Comparison of ENCODE assay signal across 10 mouse cellular contexts in the genomic region with DNA sequence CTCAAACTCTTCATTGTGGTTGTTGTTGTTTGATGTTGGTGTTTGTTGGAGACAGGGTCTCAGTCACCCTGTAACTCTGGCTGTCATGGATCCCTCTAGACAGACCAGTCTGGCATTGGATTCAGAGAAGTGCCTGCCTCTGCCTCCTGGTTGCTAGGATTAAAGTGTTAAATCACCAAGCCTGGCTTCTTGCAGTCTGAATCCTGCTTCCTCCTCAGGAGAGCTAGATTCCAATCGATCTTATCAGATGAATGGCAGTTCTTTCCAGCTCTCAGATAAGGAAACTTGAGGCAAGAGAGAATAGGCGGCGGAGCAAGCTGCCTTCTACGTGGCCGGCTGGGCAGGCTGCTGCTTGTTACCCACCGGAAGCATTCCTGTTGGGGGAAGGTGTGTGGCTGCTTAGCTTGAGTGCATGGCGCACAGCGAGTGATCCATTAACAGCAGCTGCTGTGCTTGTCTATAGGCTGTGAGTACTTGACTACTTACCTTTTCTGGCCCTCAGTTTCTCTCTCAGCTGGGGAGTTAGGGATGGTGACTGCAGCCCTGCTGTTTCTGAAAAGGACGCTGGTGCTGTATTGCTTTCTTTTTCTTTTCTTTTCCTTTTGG. TPM values are rescaled to one million over a fixed set of nuclear protein-coding genes. Genes with fewer than 3 reads are reported as not detected.
DNase-seq lines count a peak whose midpoint lies in the region; ATAC-seq and TF ChIP-seq lines count a peak whose summit lies in the region.
"Had no signal": no experiment of that assay in that cellular context is flagged by ENCODE, and none has a peak within 500 bp of the region (broad histone marks: within the 10 kb centered on the region; RNA-seq: fewer than 3 reads in every experiment).

No protein-coding gene starts in this region.

- no peak for TF ChIP-seq EP300 in liver, postnatal 0 days (IDR thresholded peaks at IDR 0.05; ENCODE audit: low read depth)
- no peak for TF ChIP-seq EP300 in stomach, postnatal 0 days (optimal IDR thresholded peaks at IDR 0.05)

- H3K9me3 ChIP-seq in liver, postnatal 0 days (ENCODE audit: low read length) = no peaks in the 10 kb centered on the region
- H3K9me3 ChIP-seq in liver, embryonic 11.5 days (ENCODE audit: control insufficient read depth, low read length) = no peaks in the 10 kb centered on the region
- no peaks in the 10 kb centered on the region for H3K9me3 ChIP-seq in stomach, postnatal 0 days (ENCODE audit: control insufficient read depth, low read length)
- H3K9me3 ChIP-seq in midbrain, postnatal 0 days (ENCODE audit: low read length) = no peaks in the 10 kb centered on the region
- H3K9me3 ChIP-seq: limb, embryonic 15.5 days had no signal

- H3K27ac ChIP-seq in liver, postnatal 0 days (ENCODE audit: low read depth) = peak overlapping the region; percentile 68
- H3K27ac ChIP-seq in liver, embryonic 11.5 days (ENCODE audit: low read depth, low read length) = no peak overlapping the region
- H3K27ac ChIP-seq in bone marrow, adult 2 months (ENCODE audit: control insufficient read depth, insufficient read depth, low read depth, low read length, poor library complexity) = peak overlapping the region; percentile 76
- H3K27ac ChIP-seq in stomach, postnatal 0 days (replicated peaks) = 0 out of 2 replicates have a peak overlapping the region, but pooled peaks have one; percentile 18
- H3K27ac ChIP-seq in midbrain, postnatal 0 days (ENCODE audit: low read depth, low read length) = no peak overlapping the region
- H3K27ac ChIP-seq: limb, embryonic 15.5 days had no signal

- H3K4me1 ChIP-seq in liver, postnatal 0 days (ENCODE audit: insufficient read depth) = peaks cover 40% of the 10 kb centered on the region
- H3K4me1 ChIP-seq in liver, embryonic 11.5 days (replicated peaks; ENCODE audit: control insufficient read depth, insufficient read depth, low read length) = peaks cover 26% of the 10 kb centered on the region
- peaks cover 13% of the 10 kb centered on the region; the same call in 1 of the 2 replicates for H3K4me1 ChIP-seq in bone marrow, adult 2 months (ENCODE audit: control insufficient read depth, insufficient read depth, low read length)
- peaks cover 23% of the 10 kb centered on the region for H3K4me1 ChIP-seq in stomach, postnatal 0 days (replicated peaks; ENCODE audit: control insufficient read depth, insufficient read depth)
- H3K4me1 ChIP-seq in midbrain, postnatal 0 days (ENCODE audit: insufficient read depth, low read length) = peaks cover 7% of the 10 kb centered on the region; the same call in 1 of the 2 replicates

- H3K4me3 ChIP-seq in liver, postnatal 0 days (ENCODE audit: low read depth, low read length) = no peak overlapping the region
- no peak overlapping the region for H3K4me3 ChIP-seq in liver, embryonic 11.5 days (ENCODE audit: low read depth, low read length)
- H3K4me3 ChIP-seq in bone marrow, adult 2 months (replicated peaks; ENCODE audit: control insufficient read depth, low read depth, low read length) = no peak overlapping the region
- H3K4me3 ChIP-seq in stomach, postnatal 0 days (ENCODE audit: low read depth, low read length) = no peak overlapping the region
- no peak overlapping the region for H3K4me3 ChIP-seq in midbrain, postnatal 0 days (ENCODE audit: low read depth, low read length)
- H3K4me3 ChIP-seq: limb, embryonic 15.5 days had no signal

- no peak for ATAC-seq in liver, postnatal 0 days
- ATAC-seq in liver, embryonic 11.5 days (replicated peaks; ENCODE audit: low FRiP score) = no peak
- no peak for ATAC-seq in stomach, postnatal 0 days (ENCODE audit: low FRiP score, low TSS enrichment)
- ATAC-seq in midbrain, postnatal 0 days (ENCODE audit: low FRiP score) = no peak
- ATAC-seq: midbrain, embryonic 16.5 days had no signal

- 32% methylated on average over 9 of the region's 9 CpGs for WGBS in liver, postnatal 0 days (ENCODE audit: insufficient replicate concordance)
- 16% methylated on average over 9 of the region's 9 CpGs for WGBS in liver, embryonic 11.5 days
- 13% methylated on average over 9 of the region's 9 CpGs for WGBS in bone marrow, adult 2 months
- WGBS in stomach, postnatal 0 days = 44% methylated on average over 9 of the region's 9 CpGs
- 54% methylated on average over 9 of the region's 9 CpGs for WGBS in midbrain, postnatal 0 days

- H3K27me3 ChIP-seq in liver, postnatal 0 days (ENCODE audit: insufficient read depth, low read length) = peaks cover 4% of the 10 kb centered on the region; the same call in 1 of the 2 replicates
- H3K27me3 ChIP-seq in liver, embryonic 11.5 days (replicated peaks; ENCODE audit: control insufficient read depth, insufficient read depth, low read length) = no peaks in the 10 kb centered on the region; the same call in 1 of the 2 replicates
- H3K27me3 ChIP-seq in stomach, postnatal 0 days (ENCODE audit: control insufficient read depth, insufficient read depth, low read length) = no peaks in the 10 kb centered on the region
- H3K27me3 ChIP-seq in midbrain, postnatal 0 days (ENCODE audit: insufficient read depth, low read length) = no peaks in the 10 kb centered on the region
- H3K27me3 ChIP-seq: limb, embryonic 15.5 days had no signal

- H3K9ac ChIP-seq in liver, postnatal 0 days (replicated peaks) = no peak overlapping the region
- H3K9ac ChIP-seq in liver, embryonic 11.5 days (ENCODE audit: low read depth, low read length) = no peak overlapping the region
- no peak overlapping the region for H3K9ac ChIP-seq in stomach, postnatal 0 days (ENCODE audit: low read length)
- H3K9ac ChIP-seq in midbrain, postnatal 0 days (replicated peaks; ENCODE audit: low read length, poor library complexity, severe bottlenecking) = no peak overlapping the region
- H3K9ac ChIP-seq: limb, embryonic 15.5 days had no signal

- TF ChIP-seq POLR2A in bone marrow, adult 2 months (IDR thresholded peaks at IDR 0.05; ENCODE audit: borderline replicate concordance, control insufficient read depth, low read depth, low read length) = peak; percentile 29; the same call in 1 of the 2 replicates

- no peaks in the 10 kb centered on the region for H3K36me3 ChIP-seq in liver, postnatal 0 days (replicated peaks; ENCODE audit: insufficient read depth, low read length)
- H3K36me3 ChIP-seq in liver, embryonic 11.5 days (ENCODE audit: control insufficient read depth, insufficient read depth, low read length) = no peaks in the 10 kb centered on the region
- H3K36me3 ChIP-seq in stomach, postnatal 0 days (ENCODE audit: control insufficient read depth, insufficient read depth, low read length) = no peaks in the 10 kb centered on the region
- H3K36me3 ChIP-seq in midbrain, postnatal 0 days (ENCODE audit: insufficient read depth, low read length) = peaks cover 12% of the 10 kb centered on the region

- peak; percentile 56 for DNase-seq in cerebellum, adult 9-10 months
- DNase-seq in cerebellum, adult 8-10 months = no peak
- DNase-seq in liver, postnatal 0 days = no peak
- no peak for DNase-seq in liver, embryonic 11.5 days (ENCODE audit: low spot score)
- no peak for DNase-seq in stomach, postnatal 0 days (ENCODE audit: low spot score)
- no peak for DNase-seq in midbrain, postnatal 0 days (ENCODE audit: low spot score)
- DNase-seq in right cerebral cortex, adult 18-20 months = no peak

- H3K4me2 ChIP-seq in liver, postnatal 0 days (ENCODE audit: low read depth, low read length) = peak overlapping the region; percentile 49; the same call in 1 of the 2 replicates
- H3K4me2 ChIP-seq in liver, embryonic 11.5 days = no peak overlapping the region; the same call in 1 of the 2 replicates
- no peak overlapping the region for H3K4me2 ChIP-seq in stomach, postnatal 0 days (replicated peaks; ENCODE audit: low read depth)
- no peak overlapping the region for H3K4me2 ChIP-seq in midbrain, postnatal 0 days (ENCODE audit: low read depth, low read length, poor library complexity, severe bottlenecking)
- H3K4me2 ChIP-seq: limb, embryonic 15.5 days had no signal

- no peak for TF ChIP-seq CTCF in liver, postnatal 0 days (IDR thresholded peaks at IDR 0.05; ENCODE audit: low read depth)
- TF ChIP-seq CTCF in bone marrow, adult 2 months (IDR thresholded peaks at IDR 0.05; ENCODE audit: control insufficient read depth, insufficient read depth, low read length) = no peak
- no peak for TF ChIP-seq CTCF in stomach, postnatal 0 days (IDR thresholded peaks at IDR 0.05; ENCODE audit: low read depth)
- no peak for TF ChIP-seq CTCF in midbrain, postnatal 0 days (IDR thresholded peaks at IDR 0.05)

RNA-seq across cellular contexts. Expression of a gene that starts 4.6 kb away (rescaled TPM):
- polyA plus RNA-seq in liver, postnatal 0 days (2015; fragmentation: Nextera tagmentation; extraction: Ambion mirVana) = 2.4 and 2.5 TPM in 2 replicates
- polyA plus RNA-seq in liver, embryonic 11.5 days (2014; fragmentation: Nextera tagmentation; extraction: Ambion mirVana) = 3.5 and 3.8 TPM in 2 replicates
- 11.6 and 29.7 TPM in 2 replicates for polyA plus RNA-seq in bone marrow, adult 2 months (2011; ENCODE audit: insufficient read depth, insufficient read length, low replicate concordance, missing spikeins)
- polyA plus RNA-seq in stomach, postnatal 0 days (2015; fragmentation: Nextera tagmentation; extraction: Ambion mirVana) = 8.9 and 9.0 TPM in 2 replicates
- 42.5 and 43.4 TPM in 2 replicates for total RNA-seq in midbrain, postnatal 0 days (2014; rRNA removed)
- polyA plus RNA-seq in midbrain, postnatal 0 days (2015; fragmentation: Nextera tagmentation; extraction: Ambion mirVana) = 34.7 and 37.5 TPM in 2 replicates

RNA-seq across cellular contexts. Expression of a gene that starts 46.1 kb away (rescaled TPM):
- 8.6 and 8.8 TPM in 2 replicates for polyA plus RNA-seq in liver, postnatal 0 days (2015; fragmentation: Nextera tagmentation; extraction: Ambion mirVana)
- polyA plus RNA-seq in liver, embryonic 11.5 days (2014; fragmentation: Nextera tagmentation; extraction: Ambion mirVana) = 42.8 and 44.2 TPM in 2 replicates
- polyA plus RNA-seq in bone marrow, adult 2 months (2011; ENCODE audit: insufficient read depth, insufficient read length, low replicate concordance, missing spikeins) = 33.6 and 53.9 TPM in 2 replicates
- 12.2 and 14.1 TPM in 2 replicates for polyA plus RNA-seq in stomach, postnatal 0 days (2015; fragmentation: Nextera tagmentation; extraction: Ambion mirVana)
- total RNA-seq in midbrain, postnatal 0 days (2014; rRNA removed) = 79.3 and 81.3 TPM in 2 replicates
- polyA plus RNA-seq in midbrain, postnatal 0 days (2015; fragmentation: Nextera tagmentation; extraction: Ambion mirVana) = 36.3 and 39.3 TPM in 2 replicates

Comparison
In these comparisons a context has a peak if more than half of its experiments do, and no peak if none do; other contexts are left out.
1. H3K27ac ChIP-seq: peak in liver, postnatal 0 days (single experiment), bone marrow, adult 2 months (single experiment) and stomach, postnatal 0 days (single experiment); none in liver, embryonic 11.5 days (single experiment) and midbrain, postnatal 0 days (single experiment).